Mouse (Mus musculus) granulocyte monocyte progenitor cell, adult 5-6 weeks (primary cell): Measurements from ENCODE around the gene Gm7356. TPM values are rescaled to one million over a fixed set of nuclear protein-coding genes. Genes with fewer than 3 reads are reported as not detected.
"Not testable (repeated sequence)": the region's sequence is repeated elsewhere in the genome, so short reads cannot be mapped to it uniquely, and the experiment has no call there.

ENCODE experiments used
- ATAC-seq: replicated peaks from 2 replicates; pipeline ENCODE4 v1.8.0; 2016; ENCODE audit warnings: mild to moderate bottlenecking, moderate TSS enrichment, inconsistent platforms; ENCODE audit not compliant: poor library complexity, severe bottlenecking
- total RNA-seq, 2 experiments: library from RNA; stranded (forward) in 1 of 2; stranded (reverse) in 1 of 2; fragments of 200-712, 200-1000 nt in 1 of 2; fragments of >200 nt in 1 of 2; fragmentation: Nextera tagmentation in 1 of 2; gene quantifications; 2 replicates each; pipeline ENCODE4 v1.2.3; 2014 to 2017

The Gm7356 gene
- total RNA-seq (2014; fragmentation: Nextera tagmentation) (not detected in 2 replicates), total RNA-seq (2017) (not detected in 2 replicates)

DNA sequence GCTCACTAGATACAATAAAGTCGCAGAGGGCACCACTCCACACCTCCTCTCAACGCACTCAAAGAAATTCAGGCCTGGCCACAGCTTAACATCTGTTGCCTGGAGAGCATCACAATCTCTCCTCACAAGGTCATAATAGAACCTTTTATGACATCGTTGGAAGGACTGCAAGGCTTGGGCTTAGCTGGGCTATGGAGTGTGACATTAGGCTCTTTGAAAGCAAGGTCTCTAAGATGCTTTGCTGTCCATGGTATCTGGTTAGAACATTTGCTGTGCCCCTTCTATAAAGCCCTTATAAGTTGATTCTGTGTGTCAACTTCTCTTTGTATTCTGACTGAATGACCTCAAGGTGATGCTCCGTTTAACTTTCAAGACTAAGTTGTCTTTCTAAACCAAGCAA is at the start of gene Gm7356:
Gene Gm7356 (minus strand): TSS at position 101 of the 400 bp plus-strand sequence.
- ATAC-seq, result not testable (repeated sequence)

DNA sequence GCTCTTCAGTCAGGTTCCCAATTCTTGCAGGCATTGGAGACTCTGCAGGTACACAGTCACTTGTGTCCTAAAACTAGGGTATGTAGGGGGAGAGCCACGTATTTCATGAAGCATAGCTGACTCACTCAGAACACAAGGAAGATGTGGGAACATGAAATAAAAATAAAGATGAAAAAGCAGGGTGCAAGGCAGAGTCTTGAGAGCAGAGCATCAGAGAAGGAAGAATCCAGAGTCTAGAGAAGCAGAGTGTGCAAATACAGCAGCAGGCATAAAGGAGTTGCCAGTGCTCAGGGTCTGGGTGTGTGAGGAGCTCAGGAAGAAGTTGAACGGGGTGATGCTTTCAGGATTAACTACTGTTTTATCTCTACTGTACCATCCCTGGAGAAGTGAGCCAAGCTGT is 38.4 kb upstream of the Gm7356 start:
- ATAC-seq, result not testable (repeated sequence)

DNA sequence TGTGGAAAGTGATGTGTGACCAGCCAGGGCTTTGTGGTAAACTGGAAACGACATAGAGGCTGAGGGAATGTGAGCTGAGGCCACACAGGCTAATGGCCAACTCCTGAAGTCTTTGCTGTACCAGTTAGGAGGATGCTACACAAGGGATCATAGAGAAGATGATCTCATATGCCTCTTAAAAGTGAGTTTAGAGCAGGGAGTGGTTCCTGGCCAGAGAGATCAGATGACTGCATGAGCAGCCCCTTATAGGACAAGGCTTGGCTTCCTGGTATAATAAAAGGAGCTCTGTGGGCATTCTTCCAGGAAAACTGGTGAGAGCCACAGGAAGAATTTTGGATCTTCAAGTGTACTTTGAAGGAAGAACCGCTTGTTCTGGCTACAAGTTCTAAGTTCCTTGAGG is 33.5 kb upstream of the Gm7356 start:
- not testable (repeated sequence) for ATAC-seq

DNA sequence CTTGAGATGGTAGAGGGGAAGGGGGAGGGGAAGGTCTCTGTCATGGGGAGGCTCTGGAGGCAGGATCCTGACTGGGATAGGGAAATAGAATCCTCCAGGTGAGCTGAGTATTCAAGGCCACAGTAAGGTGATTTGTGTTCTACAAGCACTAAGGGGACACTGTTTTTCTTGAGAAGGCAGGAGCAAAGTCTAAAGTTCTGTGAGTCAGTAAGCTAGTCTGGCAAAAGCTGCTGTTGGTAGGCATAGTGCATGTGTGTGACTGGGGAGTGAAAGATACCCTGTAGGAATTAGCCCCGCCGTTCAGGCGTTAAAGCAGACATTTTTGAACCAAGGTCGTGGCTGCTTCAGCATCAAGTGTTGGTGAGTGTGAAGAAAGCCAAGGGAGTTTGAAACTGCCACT is 32.6 kb upstream of the Gm7356 start:
- ATAC-seq, result not testable (repeated sequence)

DNA sequence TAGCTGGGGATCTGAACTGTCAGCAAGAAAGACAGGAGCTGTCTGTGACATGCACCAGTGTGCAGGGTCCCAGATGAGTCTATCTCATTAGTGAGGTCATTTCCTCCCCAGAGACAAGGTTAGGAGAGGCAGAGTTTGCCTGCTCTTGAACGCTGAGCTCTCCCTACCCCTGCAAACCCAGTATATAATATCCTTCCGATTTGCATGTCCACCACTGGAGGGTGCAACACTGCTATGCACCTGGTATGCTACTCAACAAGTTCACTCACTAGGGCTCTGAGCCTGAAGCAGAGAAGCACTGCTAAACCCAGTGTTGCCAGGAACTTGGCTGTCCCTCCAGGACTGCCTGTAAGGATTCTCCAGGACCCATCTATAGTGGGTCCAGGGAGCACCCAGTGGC is 10.1 kb downstream of the Gm7356 start:
- not testable (repeated sequence) for ATAC-seq

DNA sequence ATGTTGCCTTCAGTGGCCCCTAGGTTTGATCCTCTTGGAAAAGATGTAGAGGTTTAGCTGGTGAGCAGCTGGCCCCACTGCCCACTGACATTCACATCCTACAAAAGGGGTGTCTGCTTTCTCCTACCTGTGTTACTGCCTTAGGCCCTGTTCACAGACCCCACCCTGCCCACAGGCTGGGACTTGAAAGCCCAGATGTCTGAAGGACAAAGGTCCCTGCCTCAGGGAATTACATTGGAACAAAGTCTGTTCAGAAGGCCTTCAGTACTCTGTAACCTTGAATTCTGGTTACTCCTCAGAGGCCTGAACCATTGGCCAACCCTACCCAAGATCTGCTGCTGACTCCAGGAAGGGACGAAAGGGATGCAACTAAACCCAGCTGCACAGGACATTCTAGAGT is 15.8 kb downstream of the Gm7356 start:
- no peak for ATAC-seq

DNA sequence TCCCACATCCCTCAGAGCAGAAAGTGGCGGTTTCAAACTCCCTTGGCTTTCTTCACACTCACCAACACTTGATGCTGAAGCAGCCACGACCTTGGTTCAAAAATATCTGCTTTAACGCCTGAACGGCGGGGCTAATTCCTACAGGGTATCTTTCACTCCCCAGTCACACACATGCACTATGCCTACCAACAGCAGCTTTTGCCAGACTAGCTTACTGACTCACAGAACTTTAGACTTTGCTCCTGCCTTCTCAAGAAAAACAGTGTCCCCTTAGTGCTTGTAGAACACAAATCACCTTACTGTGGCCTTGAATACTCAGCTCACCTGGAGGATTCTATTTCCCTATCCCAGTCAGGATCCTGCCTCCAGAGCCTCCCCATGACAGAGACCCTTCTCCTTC is 32.7 kb downstream of the Gm7356 start:
- not testable (repeated sequence) for ATAC-seq

DNA sequence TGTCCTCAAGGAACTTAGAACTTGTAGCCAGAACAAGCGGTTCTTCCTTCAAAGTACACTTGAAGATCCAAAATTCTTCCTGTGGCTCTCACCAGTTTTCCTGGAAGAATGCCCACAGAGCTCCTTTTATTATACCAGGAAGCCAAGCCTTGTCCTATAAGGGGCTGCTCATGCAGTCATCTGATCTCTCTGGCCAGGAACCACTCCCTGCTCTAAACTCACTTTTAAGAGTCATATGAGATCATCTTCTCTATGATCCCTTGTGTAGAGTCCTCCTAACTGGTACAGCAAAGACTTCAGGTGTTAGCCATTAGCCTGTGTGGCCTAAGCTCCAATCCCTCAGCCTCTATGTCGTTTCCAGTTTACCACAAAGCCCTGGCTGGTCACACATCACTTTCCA is 33.6 kb downstream of the Gm7356 start:
- not testable (repeated sequence) for ATAC-seq

DNA sequence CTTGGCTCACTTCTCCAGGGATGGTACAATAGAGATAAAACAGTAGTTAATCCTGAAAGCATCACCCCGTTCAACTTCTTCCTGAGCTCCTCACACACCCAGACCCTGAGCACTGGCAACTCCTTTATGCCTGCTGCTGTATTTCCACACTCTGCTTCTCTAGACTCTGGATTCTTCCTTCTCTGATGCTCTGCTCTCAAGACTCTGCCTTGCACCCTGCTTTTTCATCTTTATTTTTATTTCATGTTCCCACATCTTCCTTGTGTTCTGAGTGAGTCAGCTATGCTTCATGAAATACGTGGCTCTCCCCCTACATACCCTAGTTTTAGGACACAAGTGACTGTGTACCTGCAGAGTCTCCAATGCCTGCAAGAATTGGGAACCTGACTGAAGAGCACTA is 38.5 kb downstream of the Gm7356 start:
- ATAC-seq, result not testable (repeated sequence)

DNA sequence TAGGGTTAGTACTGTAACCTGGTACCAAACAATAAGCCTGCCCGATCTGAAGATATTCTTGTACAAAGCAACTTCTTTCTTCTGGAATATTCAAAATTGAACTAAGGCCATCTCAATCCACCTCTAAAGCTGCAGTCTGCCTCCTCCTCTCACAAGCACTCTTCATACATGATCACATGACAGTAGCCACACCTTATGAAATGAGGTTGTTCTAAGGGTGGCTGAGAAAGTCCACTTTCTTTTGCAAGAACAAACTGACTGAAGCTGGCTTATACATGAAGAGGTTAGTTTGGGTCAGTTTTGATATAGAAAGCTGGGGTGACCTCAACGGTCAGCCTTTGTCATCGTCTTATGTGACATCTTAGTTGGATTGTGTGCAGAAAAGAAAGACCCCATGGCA is 41.3 kb downstream of the Gm7356 start:
- not testable (repeated sequence) for ATAC-seq

DNA sequence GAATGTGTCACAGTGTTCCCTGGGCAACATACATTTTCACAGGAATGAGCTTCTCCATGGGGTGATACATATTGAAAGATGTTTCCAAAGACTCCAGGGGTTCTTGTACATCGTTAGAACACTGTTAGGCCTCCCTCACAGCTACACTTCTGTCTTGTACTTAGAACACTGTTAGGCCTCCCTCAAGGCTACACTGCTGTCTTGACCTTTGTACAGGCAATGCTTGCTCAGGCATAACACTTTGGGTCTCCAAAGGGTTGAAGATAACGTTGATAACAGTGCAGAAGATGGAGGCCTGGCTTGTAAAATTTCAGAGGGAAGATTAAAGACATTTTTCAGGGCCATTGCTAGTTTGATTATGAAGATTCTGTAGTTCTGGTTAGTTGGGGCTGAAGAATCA is 45.4 kb downstream of the Gm7356 start:
- not testable (repeated sequence) for ATAC-seq

DNA sequence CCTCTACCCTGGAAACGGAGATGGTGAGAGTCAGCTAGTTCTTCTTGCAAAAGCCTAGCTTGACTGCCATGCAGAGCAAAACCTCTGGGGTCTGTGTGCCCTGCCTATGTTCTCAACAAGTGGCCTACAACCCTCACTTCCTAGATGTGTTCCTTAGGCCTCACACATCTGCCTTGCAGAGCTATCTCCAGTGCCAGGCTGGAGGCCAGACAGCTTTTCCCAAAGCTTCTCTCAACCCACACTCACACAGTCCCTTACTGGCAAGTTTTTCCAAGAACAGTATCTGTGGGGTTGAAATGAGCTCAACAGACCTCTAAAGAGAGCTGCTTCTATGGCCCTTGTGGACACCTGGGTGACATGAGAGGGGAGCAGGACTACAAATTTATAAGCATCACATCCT is 51.9 kb downstream of the Gm7356 start:
- not testable (repeated sequence) for ATAC-seq

Other genes with a start within 250 kb of the Gm7356 start
- 2.4 and 3.9 TPM in 2 replicates for gene Afdn, start 243.2 kb downstream of the Gm7356 start, total RNA-seq (2014; fragmentation: Nextera tagmentation)
- gene Afdn, start 243.2 kb downstream of the Gm7356 start, total RNA-seq (2017), result 3.4 and 3.8 TPM in 2 replicates
- not detected in 2 replicates for gene Tcte2, start 241.9 kb downstream of the Gm7356 start, total RNA-seq (2014; fragmentation: Nextera tagmentation)
- gene Tcte2, start 241.9 kb downstream of the Gm7356 start, total RNA-seq (2017), result not detected in 2 replicates
- not detected in 2 replicates for gene Gm7168, start 55.3 kb downstream of the Gm7356 start, total RNA-seq (2014; fragmentation: Nextera tagmentation)
- gene Gm7168, start 55.3 kb downstream of the Gm7356 start, total RNA-seq (2017), result not detected in 2 replicates
- not detected in 2 replicates for gene Gm7358, start 55.8 kb upstream of the Gm7356 start, total RNA-seq (2014; fragmentation: Nextera tagmentation)
- gene Gm7358, start 55.8 kb upstream of the Gm7356 start, total RNA-seq (2017), result not detected in 2 replicates
- not detected in 2 replicates for gene Dact2, start 200.6 kb upstream of the Gm7356 start, total RNA-seq (2014; fragmentation: Nextera tagmentation)
- gene Dact2, start 200.6 kb upstream of the Gm7356 start, total RNA-seq (2017), result not detected in 2 replicates